Mouse (Mus musculus) bone marrow macrophage, adult 2 months (primary cell): ENCODE results near the gene Slc24a3. TPM values are rescaled to one million over a fixed set of nuclear protein-coding genes. Genes with fewer than 3 reads are reported as not detected.

Experiments used
- H3K27ac ChIP-seq: 2 replicates; pipeline ENCODE4 v1.5.1; 2012; ENCODE audit warnings: low read depth, low read length; ENCODE audit not compliant: insufficient read depth
- H3K4me1 ChIP-seq: 2 replicates; pipeline ENCODE4 v1.6.1; 2012; ENCODE audit warnings: low read length; ENCODE audit not compliant: control insufficient read depth, insufficient read depth
- H3K4me3 ChIP-seq: 2 replicates; pipeline ENCODE4 v1.5.1; 2012; ENCODE audit warnings: mild to moderate bottlenecking, low read length, moderate library complexity; ENCODE audit not compliant: insufficient read depth
- CTCF ChIP-seq: IDR thresholded peaks from 2 replicates; pipeline ENCODE4 v1.5.1; 2012; ENCODE audit warnings: low read depth, mild to moderate bottlenecking, low read length, moderate library complexity
- POLR2A ChIP-seq: IDR thresholded peaks from 2 replicates; pipeline ENCODE4 v1.6.1; 2012; ENCODE audit warnings: mild to moderate bottlenecking, low read depth, low read length, borderline replicate concordance
- polyA plus RNA-seq: library from polyadenylated mRNA; stranded (reverse); fragments of >200 nt; gene quantifications from 2 replicates; pipeline ENCODE4 v1.2.4, GENCODE M21; 2012; ENCODE audit not compliant: missing spikeins, insufficient read depth, insufficient read length

Slc24a3 gene
- polyA plus RNA-seq, 1 experiment = 2.5 TPM

DNA sequence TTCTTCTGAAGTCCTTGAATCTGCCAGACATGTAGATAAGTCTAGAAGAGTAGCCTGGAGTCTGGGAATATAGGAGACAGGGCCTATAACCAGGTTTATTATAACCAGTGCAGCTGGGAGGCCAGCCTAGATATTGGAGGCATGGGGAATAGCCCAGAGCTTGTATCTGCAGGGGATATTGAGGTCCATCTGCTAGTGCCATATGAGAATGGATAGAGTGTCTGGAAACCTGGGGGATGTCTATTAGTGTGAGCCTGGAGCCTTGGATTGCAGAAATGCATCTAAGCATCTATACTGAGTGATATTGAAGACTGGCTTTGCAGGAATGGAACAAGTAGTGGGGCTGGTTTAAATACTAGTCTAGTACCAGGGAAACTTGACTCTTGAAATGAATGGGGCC, 168.9 kb downstream of the Slc24a3 start:
- TF ChIP-seq POLR2A (no peak), CTCF (no peak)
- Histone ChIP-seq H3K4me1 (no peaks in the 10 kb centered on the region), H3K27ac (no peak overlapping the region), H3K4me3 (no peak overlapping the region)

- TF ChIP-seq POLR2A (no peak), CTCF (no peak)
- Histone ChIP-seq H3K4me3 (no peak overlapping the region), H3K4me1 (no peaks in the 10 kb centered on the region), H3K27ac (no peak overlapping the region)
Measured at GRCm38 (mm10) chr2:145340816-145341215, 173.3 kb downstream of the Slc24a3 start.

GRCm38 (mm10) chr2:145342956-145343355, 175.4 kb downstream of the Slc24a3 start:
- no peak for TF ChIP-seq POLR2A
- TF ChIP-seq CTCF = no peak
- Histone ChIP-seq H3K4me1 (no peaks in the 10 kb centered on the region), H3K27ac (no peak overlapping the region), H3K4me3 (no peak overlapping the region)

DNA sequence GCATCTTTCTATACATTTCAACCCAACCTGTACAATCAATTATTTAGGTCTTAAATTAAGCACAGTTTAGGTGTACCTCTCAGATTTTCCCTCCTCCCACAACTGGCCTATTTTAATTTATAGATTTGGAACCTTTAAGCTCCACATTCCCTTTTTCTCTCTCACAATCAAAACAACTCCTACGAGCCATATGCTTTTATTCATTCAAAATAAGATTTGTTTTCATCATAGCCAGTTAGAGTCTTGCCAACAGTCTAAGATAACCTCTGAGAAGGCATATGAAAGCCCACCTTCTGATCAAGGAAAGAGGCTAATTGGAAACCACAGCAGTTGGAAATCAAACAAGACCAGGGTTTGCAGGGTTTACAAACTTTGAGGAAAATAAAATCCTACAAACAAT, 177.0 kb downstream of the Slc24a3 start:
- TF ChIP-seq POLR2A (no peak), CTCF (no peak)
- no peaks in the 10 kb centered on the region for H3K4me1 ChIP-seq
- no peak overlapping the region for H3K27ac ChIP-seq
- no peak overlapping the region for H3K4me3 ChIP-seq

- no peaks in the 10 kb centered on the region for H3K4me1 ChIP-seq
- H3K4me3 ChIP-seq = no peak overlapping the region
- TF ChIP-seq POLR2A (no peak), CTCF (no peak)
- H3K27ac ChIP-seq = no peak overlapping the region
Measured at GRCm38 (mm10) chr2:145353801-145354200, 186.2 kb downstream of the Slc24a3 start.

DNA sequence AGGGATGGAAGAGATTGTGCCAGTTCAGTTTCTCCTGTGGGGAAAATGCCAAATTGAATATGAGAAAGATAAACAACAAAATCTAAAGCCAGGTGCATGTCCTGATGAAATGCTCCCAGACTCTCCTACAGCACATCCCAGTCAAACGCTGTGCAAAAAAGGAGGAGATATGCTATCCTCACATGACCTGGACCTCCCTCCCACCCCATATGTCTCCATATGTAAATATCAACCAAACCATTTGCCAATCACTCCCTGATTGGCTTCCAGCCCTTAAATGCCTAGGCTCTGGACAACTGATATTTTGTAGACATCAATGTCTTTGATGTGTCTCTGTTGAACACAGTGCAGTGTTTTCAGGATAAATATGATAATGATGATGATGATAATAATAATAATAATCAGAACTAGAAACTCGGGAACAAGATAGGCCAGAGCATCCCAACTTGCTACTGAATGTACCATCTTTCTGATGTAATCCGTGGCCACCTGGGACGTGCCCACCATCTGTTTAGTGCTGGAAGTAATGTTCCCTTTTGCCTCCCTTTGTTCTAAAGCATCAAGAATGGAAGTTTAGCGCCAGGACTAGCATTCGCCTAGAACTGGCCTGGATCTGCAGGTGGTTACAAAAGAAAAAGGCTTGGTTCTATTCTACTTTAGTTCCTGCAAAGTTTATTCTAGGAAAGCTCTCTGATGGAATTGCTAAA, 190.8 kb downstream of the Slc24a3 start:
- Histone ChIP-seq H3K4me3 (no peak overlapping the region), H3K27ac (no peak overlapping the region), H3K4me1 (no peaks in the 10 kb centered on the region)
- TF ChIP-seq POLR2A (no peak), CTCF (no peak)

- TF ChIP-seq CTCF (no peak), POLR2A (no peak)
- Histone ChIP-seq H3K4me1 (no peaks in the 10 kb centered on the region), H3K4me3 (no peak overlapping the region), H3K27ac (no peak overlapping the region)
Measured at GRCm38 (mm10) chr2:145363604-145364003, 196.1 kb downstream of the Slc24a3 start.

- no peak for TF ChIP-seq POLR2A
- no peak for TF ChIP-seq CTCF
- Histone ChIP-seq H3K4me3 (no peak overlapping the region), H3K27ac (no peak overlapping the region), H3K4me1 (peaks cover 3% of the 10 kb centered on the region; the same call in 1 of the 2 replicates)
Measured at GRCm38 (mm10) chr2:145368701-145369100, 201.1 kb downstream of the Slc24a3 start.

- Histone ChIP-seq H3K27ac (no peak overlapping the region), H3K4me1 (peaks cover 3% of the 10 kb centered on the region; the same call in 1 of the 2 replicates), H3K4me3 (no peak overlapping the region)
- TF ChIP-seq CTCF (no peak), POLR2A (no peak)
Measured at GRCm38 (mm10) chr2:145370795-145371194, 203.2 kb downstream of the Slc24a3 start.

DNA sequence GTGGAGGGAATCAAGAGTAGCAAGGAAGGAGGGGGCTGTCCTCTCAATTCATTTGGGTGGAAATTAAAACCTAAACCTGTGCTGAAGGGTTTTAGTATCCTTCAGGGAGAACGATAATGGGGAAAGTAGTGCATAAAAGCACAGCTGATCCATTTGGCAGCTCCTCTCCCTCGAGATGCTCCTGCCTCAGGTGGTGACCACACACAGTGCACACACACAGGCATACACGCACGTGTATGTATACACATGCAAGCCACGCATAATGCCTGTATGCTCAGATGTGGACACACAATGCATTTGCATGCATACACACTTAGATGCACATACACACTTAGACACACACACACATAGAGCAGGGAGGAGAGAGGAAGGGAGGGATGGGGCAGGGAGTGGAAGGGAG, 206.2 kb downstream of the Slc24a3 start:
- H3K4me1 ChIP-seq = peaks cover 3% of the 10 kb centered on the region; the same call in 1 of the 2 replicates
- TF ChIP-seq CTCF = no peak
- TF ChIP-seq POLR2A = no peak
- H3K4me3 ChIP-seq = no peak overlapping the region
- no peak overlapping the region for H3K27ac ChIP-seq
